Mouse (Mus musculus): ENCODE measurements around the gene Cby1.

The Cby1 gene

DNA sequence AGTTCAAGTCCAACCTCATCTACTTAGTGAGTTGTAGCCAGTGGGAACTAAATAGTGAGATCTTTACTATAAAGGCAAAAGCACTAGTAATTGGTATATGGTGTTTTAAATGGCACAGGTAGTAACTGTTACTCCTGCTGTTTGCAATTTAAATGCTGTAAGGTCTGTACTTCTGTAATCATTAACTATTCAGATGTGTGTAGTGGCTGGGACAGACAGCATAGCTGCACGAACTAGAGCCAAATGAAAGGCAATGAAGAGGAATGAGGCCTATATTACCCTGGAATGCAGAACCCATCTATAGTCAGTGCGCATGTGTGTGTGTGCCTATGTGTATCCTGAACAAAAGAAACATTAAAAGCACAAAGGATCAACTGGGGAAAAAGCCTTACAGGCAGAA, 18.9 kb downstream of the Cby1 start:
- DNase-seq (ENCODE audit: extremely low spot score): no peak

DNA sequence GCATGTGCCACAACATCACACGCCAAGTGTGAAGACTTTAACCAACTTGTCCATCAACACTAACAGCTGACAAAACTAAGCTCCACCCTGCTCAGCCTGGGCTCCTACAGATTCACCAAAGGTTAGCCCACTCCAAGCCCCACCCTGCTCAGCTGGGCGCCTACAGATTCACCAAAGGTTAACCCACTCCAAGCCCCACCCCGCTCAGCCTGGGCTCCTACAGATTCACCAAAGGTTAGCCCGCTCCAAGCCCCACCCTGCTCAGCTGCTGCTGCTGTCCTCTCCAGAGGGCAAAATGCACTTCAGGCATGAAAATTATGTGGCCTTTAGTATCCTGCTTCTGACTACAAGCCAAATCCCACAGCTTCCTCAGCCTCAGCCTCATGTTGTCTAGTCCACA, 23.0 kb downstream of the Cby1 start:
- DNase-seq (ENCODE audit: extremely low spot score): no peak

DNA sequence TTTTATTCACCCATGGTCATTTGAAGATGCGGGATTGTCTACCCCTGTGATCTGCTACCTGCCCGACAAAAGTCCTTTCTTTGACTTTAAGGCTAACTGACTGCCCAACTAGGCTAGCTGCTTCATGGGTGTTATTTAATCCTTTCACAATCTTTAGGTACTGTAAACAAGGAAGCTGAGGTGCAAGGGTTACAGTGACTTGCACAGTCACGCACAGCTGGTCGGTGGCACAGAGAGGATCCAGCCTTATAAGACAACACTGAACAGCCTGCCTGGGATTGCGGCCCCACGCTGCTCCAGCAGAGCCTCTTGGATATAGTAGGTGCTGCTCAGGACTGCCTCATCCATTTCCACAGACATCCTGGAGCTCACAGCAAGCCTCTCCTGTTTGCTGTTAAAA, 24.1 kb downstream of the Cby1 start:
- no peak for DNase-seq (ENCODE audit: extremely low spot score)

DNA sequence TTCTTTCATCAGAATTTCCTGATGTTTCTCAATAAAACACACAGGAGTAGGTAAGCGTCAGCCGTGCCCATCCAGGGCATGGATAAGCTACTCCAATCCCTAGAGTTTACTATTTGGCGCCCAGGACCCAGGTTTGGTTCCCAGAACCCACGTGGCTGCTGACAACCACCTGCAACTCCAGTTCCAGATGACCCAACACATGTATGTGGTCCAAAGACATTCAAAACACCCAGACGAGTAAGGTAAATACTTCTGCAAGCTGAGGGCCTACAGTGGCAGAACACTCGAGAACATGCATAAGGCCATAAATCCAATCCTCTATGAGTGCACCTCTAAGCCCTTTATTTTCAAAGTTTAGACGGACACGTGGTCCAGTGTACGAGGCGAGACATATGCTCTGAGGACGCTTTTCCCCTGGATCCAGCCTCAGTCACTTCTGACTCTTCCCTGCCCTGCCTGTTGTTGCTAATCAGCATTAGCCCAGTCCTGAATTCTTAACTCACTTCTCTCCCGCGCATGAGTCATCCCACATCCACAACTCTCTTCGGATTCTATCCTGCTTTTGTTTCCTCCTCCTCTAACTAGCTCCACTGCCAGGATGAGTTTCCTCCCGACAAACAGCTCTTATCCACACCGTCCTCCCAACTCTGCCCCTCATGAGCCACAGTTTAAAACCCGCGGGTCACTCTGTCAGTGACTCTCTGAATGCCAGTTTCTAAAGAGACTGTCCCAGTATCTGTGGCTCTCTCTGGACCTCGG, 24.9 kb downstream of the Cby1 start:
- DNase-seq (ENCODE audit: extremely low spot score): no peak

DNA sequence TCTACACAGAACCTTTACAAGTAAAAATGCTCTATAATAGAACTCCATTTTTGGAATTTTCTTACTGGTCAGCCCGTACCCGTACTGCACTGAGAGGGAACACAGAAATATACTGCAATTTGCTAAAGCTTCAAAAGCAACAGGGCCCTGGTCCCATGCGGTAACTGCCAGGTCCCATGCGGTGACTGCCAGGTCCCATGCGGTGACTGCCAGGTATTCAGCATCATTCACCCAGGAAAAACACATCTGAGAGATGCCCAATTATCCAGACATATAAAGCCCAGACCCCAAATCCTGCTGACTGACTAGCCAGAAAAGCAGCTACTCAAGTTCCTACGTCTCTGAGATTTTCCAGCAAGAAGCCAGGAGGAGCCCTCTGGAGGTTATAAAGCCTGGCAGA, 25.6 kb downstream of the Cby1 start:
- no peak for DNase-seq (ENCODE audit: extremely low spot score)

DNA sequence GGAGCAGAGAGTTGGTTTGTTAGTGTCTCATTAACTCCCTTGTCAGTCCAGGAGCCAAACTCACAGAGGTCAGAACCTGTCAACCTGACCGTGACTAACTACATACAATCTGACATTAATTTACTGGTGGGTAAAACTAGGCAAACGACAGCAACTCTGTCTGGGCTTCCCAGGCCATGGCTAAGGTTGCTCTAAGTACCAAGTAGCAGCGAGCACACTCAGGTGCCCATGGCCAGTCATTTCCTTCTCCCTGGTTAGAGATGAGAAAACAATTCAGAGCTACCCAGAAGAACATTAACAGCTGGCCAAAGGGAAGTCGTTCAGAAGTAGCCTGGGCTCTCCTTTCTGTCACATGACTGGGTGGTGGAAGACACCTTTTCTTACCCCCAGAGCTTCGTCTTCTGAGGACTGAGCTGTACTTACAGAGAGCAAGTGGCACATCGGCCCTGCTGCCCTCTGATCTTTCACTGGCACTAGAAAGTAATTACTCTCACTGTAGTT, 26.2 kb downstream of the Cby1 start:
- no peak for DNase-seq (ENCODE audit: extremely low spot score)

DNA sequence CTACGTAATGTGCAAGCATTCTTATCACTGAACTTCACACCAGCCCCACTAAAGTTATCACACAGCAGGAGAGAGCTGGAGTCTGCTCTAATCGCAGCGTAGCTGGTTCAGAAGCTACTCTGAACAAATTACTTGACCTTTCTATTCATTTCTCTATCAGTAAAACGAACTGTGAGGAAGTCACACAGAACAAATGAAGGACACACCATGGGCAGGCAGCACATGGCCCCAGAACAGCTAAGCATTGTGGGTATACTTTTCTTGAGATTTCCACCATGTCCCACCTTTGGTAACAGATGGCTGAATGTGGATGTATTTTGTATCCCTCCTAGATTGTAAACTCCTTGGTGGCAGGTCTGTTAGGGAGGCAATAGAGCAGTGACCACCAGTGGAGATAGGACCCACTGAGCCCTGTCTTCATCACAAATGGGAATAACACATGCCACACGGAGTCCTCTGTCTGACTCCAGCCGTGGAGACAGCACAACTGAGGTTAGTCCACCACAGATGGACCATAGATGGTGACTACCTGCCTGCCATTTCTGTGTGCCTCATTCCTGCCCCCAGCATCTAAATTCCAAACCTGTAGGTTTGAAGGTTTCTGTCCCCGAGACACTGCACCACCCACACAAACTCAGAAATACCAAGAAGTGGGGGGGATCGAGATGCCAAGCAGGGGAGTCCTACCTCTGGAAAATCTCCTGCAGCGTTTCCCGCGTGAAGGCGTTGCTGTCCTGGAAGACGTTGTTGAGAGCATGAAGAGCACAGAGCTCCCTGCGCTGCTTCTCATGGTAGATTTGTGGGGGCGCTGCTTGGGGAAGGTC, 27.3 kb downstream of the Cby1 start:
- no peak for DNase-seq (ENCODE audit: extremely low spot score)

DNA sequence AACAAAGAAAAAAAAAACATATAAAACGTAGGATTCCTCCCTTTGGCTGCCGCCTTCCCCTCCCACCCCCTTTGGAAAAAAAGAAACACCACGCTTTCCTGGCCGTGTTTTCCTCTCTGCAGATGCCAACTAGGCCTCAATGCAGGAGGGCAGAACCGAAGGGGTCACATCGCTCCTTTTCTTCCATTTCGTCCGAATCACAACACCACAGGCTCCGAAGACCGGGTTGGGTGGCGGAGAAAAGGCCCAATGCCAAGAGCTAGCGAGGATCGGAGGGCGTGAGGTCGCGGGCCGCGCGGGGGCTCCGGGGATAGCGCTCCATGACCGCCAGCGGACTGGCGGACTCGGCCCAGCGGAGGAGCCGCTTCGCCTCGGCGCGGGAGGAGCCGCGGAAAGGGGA, 28.2 kb downstream of the Cby1 start:
- DNase-seq (ENCODE audit: extremely low spot score): no peak

DNA sequence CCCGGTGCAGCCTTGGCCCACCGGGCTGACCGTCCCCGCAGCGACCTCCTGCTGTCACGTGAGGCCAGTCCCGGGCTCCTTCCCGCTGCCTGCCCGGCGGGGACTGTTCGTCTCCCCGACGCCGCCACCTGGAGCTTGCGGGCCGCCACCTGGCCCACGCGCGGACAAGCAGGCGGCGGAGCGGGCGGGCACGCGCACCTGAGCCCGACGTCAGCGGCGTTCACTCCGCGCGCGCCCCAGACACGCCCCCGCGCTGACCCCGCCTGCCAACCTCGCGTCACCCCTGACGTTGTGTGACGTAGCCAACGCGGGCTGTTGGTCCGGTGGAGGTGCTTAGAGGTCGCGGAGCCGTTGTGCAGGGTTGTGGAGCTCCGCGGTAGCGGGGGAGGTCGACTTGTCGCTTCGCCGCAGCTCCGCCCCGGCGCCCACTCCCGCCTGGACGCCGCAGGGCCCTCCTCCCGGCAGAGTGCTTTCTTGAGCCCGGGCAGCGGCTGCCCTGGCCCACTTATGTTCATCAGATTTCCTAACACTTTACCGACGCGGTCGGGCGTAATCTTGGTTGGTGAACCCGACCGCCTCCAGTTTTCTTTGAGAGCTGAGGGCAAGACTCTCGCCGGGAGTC, 28.8 kb downstream of the Cby1 start, which contains the start of gene Josd1:
Gene Josd1 (minus strand): TSS at position 274 of the 622 bp plus-strand sequence.
- peak; percentile 98 for DNase-seq (ENCODE audit: extremely low spot score)

DNA sequence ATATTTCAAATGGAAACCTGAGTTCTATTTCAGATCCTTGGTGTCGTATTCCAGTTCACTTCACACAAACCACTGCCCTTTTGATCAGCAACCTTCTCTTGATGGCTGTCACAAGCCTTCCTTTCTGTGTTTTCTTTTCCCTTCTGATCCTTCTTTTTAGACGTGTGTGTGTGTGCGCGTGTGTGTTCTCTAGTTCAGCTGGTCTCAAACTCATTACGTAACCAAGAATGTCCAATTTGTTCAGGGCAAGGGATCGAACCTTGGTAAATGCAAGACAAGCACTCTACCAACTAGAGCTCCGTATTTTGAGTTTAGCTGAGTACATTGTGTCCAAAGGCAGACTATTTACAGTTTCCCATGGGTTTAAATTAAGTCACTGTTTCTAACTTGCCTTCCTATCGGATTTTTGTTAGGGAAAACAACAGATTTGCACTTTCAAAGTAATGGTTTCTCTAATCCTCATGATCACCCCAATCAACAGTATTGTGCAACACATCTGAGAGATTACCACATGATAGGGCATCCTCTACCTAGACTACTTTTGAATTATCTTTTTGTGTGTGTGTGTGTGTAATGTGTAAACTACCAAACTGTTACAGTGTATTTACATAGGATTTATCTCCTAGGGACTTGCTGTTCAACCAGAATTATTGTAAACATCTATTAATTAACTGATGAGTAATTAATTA, 29.4 kb downstream of the Cby1 start:
- no peak for DNase-seq (ENCODE audit: extremely low spot score)

DNA sequence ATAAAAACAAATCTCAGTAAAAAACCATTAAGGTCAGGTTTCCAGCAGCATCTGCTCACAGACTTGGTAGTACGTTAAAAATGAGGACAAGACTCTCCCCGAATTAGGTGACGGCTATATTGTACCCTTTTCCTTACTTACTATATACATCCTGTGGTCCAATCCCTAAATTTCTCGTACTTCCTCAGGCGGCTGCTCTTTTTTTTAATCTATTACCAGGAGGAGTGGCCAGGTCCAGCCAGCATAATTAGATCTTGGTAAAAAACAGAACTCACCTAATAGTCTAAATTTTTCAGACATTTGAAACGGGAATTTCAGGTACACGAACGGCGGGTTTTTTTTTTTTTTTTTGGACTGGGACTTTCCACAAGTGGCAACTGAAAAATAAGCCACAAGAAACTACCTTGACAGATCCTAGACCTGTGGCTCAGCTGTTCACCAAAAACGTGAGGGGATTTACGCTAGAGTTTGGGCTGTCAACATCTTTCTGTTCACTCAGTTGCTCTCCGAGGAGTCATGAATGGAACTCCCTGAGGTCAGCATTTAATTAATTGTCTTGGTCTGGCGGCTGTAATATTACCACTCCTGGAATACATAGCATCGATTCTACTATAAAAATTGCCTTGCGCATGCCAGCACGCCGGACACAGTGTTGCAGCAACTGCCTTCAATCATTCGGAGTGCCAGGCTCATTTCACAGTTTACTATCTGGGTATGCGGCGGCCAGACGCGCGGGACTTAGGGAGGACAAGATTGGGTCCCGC, 30.8 kb downstream of the Cby1 start:
- DNase-seq (ENCODE audit: extremely low spot score): no peak

DNA sequence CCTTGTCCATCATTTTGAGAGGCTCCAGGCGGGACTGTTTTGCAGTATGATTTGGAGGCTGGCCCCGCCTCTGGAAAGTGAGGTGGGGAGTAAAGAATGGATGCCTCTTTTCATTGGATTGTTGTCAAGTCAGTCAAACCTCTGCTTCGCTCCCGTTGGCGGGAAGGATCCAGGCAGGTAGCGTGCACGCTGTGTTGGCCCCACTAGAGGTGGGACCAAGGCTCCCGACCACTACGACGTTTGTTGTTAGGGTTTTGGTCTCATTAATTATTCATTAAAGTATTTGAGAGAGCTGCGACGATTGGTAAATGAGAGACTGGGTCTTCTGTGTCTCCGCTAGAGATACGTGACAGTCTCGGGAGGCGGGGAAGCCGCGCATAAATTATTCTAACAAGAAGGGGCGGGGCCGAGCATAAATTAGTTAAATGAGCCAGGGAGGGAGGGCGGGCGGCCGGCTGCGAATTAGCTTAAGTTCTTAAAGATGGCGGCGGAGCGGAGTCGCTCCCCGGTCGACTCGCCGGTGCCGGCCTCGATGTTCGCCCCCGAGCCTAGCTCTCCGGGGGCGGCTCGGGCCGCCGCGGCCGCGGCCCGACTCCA, 31.5 kb downstream of the Cby1 start, which contains the start of gene Gtpbp1:
Gene Gtpbp1 (plus strand): TSS at position 420 of the 597 bp plus-strand sequence.
- DNase-seq (ENCODE audit: extremely low spot score): peak; percentile 96

DNA sequence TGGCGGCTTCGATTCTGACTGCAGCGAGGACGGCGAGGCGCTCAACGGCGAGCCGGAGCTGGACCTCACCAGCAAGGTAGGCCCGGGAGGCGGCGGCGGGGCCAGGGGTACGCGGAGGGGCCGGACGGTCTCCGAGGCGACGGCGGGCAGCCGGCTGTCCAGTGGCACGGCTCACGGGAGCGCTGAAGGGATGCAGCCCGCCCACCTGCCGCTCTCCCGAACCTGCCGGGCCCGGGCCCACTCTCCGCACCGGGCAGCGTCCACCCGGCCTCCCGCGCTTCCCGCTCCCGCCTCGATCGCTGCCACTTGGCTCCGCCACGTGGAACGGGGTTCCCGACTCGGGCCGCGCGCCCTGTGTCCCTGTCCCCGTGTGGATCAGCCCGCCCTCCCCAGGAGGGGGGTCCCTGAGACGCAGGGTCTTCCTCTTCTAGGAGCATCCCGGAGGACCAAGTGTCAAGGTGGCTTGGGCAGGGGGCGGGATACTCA, 32.1 kb downstream of the Cby1 start:
- no peak for DNase-seq (ENCODE audit: extremely low spot score)

DNA sequence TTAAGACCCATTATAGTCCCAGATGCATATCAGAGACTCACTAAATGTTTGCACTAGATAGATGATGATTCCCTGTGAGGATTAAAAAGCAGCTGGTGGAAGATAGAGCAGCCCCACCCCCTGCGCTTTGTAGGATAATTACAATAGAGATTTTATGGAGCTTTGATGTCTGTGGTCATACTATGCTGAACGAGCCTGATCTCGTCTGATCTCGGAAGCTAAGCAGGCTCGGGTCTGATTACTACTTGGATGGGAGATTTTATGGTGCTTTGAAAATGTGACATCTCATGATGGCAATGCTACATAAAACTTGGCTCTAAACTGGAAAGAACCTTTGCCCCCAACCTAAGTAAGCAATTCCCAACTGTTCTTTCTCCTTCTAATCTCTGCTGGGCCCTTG, 33.3 kb downstream of the Cby1 start:
- no peak for DNase-seq (ENCODE audit: extremely low spot score)

DNA sequence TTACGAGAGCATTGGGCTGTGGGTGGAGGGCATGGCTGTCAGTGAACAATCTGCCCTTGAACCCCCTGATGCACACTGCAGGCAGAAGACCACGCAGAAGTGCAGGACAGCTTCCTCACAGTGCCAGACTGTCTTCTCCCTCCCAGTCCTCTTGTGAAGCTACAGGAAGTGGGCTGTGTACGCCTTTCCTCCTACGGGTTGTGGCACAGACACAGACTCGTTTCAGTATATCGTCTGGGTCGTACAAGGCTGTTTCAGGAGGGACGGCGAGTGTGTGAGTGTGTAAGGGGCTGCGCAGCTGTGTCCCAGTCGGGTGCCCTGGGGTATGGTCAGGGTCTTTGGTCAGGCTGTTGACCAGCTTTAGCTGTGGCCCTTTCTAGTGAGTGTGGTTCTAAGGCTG, 34.7 kb downstream of the Cby1 start:
- DNase-seq (ENCODE audit: extremely low spot score): no peak

DNA sequence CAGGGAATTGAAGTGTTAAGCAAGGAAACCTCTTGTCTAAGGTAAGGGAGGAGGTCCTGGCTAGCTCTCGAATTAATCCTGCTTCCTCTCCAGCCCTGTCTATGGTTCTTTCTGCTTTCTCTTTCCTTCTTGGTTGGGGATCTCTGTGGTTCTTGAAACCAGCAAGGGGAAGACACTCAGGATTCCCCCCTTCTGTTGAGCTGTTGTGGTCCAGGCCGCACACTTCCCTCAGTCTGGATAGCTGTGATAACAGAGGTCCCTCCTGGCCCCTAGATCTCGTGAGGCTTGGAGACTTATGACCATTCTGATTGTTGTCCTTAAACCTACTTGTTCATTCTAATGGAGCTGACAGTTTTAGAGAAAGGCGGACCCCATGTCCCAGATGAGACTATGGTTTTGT, 35.5 kb downstream of the Cby1 start:
- no peak for DNase-seq (ENCODE audit: extremely low spot score)

DNA sequence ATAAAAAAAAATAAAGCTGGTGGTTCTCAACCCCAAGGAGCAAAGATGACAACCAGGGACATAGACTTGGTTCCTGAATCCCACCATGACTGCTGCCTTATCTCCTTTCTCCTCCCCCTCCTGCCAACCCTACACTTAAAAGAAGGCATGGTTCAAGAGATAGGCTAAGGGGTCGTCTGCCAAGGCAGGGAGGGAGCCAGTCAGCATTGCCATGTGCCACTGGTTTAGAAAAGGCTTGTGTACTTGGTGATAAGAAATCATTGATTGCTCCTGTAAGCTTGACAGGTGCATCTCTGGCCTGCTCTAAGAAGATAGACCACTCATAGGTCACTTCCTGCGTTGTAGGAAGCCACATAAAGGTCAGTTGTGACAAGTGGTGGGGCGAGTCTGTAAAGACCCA, 36.5 kb downstream of the Cby1 start:
- no peak for DNase-seq (ENCODE audit: extremely low spot score)

DNA sequence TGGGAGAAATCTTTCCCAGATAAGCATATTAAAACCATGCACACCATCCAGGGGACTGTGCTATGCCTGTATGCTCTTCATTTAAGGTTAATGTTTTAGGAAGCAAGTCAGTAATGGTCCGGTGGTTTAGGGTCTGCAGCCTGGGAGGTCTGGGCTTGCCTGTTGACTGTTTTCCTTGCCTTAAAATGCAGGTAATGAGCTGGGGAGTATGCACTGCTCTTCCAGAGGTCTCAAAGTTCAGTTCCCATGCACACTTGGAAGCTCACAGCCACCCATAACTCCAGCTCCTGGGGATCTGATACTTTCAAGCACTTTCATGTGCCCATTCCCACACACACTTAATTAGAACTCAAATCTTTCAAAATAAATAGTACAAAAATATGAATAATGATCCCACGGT, 37.5 kb downstream of the Cby1 start:
- no peak for DNase-seq (ENCODE audit: extremely low spot score)

DNA sequence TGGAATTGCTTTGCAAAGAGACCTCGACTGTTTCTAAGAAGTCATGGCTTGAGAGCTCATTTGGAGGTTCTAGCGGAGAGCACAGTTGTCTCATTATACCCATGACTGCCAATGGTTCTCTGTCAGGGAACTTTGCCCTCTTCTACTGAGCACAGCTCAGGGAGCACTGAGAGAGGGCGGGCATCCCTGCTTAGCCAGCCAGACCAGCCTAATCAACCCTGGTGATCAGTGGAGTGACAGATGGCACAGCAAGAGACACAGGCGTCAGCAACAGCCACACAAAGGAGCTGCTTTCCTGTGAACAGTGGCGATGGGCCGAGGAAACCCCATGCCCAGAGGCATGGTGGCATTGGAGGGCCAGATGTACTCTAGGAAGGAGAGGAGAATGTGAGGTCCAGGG, 38.0 kb downstream of the Cby1 start:
- DNase-seq (ENCODE audit: extremely low spot score): no peak

DNA sequence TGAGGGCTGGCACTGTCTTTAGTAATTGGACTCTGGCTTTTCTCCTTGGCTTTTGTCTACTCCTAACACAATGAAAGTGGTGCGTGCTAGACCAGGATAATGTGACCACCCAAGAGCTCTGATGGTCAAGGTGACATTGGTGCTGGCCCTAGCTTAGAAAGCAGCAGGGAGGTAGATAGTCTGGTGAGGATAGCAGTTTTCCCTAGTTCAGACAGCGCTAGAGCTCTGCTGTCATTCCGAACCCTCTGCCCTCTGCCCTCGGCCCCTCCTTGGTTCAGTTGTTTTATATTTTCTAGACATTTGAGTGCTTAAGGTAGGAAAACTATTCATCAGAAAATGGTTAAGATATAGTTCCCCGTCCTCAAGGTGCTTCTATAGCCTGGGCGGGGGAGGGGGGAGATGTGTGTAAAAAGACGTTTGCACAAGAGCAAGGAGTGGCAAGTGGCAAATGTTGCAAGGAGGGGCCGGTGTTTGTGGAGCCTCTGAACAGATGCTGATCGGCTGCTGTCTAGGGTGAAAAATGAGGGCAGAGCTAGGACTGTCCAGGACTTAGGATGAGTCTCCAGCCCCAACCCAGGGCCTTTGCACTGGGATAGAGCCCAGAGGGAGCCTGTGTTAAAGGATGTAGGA, 38.7 kb downstream of the Cby1 start:
- no peak for DNase-seq (ENCODE audit: extremely low spot score)

Data from embryo, embryonic 9.5 days (tissue).